Mouse (Mus musculus) brain, embryonic 14.5 days (tissue): Measurements from ENCODE around the gene Zdhhc1. TPM values are rescaled to one million over a fixed set of nuclear protein-coding genes. Genes with fewer than 3 reads are reported as not detected.

ENCODE experiments used
- DNase-seq: peaks from one replicate; pipeline ENCODE4 v3.0.0-alpha.2; 2011; ENCODE audit warnings: low read depth
- CTCF ChIP-seq: fragments of 200-500 bp; IDR thresholded peaks from 2 replicates; pipeline ENCODE4 v1.5.1; 2012; ENCODE audit warnings: inconsistent platforms, mild to moderate bottlenecking, moderate library complexity, borderline replicate concordance; ENCODE audit not compliant: insufficient read depth, insufficient read length; ENCODE audit errors: extremely low read depth
- POLR2A ChIP-seq: fragments of 200-500 bp; IDR thresholded peaks from 2 replicates; pipeline ENCODE4 v1.6.1; 2012; ENCODE audit warnings: mild to moderate bottlenecking, inconsistent platforms, borderline replicate concordance; ENCODE audit not compliant: poor library complexity, insufficient read depth, insufficient read length, severe bottlenecking; ENCODE audit errors: extremely low read depth
- polyA plus RNA-seq: library from polyadenylated mRNA; depleted of rRNA; stranded (reverse); fragments of >200 nt; gene quantifications from 2 replicates; pipeline ENCODE4 v1.2.3, GENCODE M21; 2012; rRNA removed

The Zdhhc1 gene
- polyA plus RNA-seq, 1 experiment, result 46.2 TPM

DNA sequence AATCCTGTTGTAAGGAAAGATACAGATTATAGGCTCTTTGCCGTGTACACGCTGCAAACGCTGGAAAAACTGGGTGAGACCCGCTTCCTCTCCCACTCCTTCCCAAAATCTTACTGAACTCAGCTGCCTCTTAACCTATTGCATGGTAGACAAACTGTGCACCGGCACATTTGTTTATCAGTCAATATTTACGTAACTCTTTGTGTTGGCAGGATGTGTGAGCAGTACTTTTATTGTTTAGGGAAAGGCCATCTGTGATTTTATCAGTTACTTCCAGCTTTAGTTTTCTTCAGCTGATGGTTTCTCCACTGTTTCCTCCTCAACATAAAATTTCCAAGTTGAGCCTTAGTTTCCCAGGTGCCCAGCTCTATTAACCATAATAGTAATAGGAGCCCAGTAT lies 69.8 kb downstream of the Zdhhc1 start:
- no peak for DNase-seq
- no peak for TF ChIP-seq POLR2A
- no peak for TF ChIP-seq CTCF

Other genes starting within 250 kb of the Zdhhc1 start
- 5.9 and 6.6 TPM in 2 replicates for gene B3gnt9, start 241.7 kb downstream of the Zdhhc1 start, polyA plus RNA-seq
- 7.1 and 7.9 TPM in 2 replicates for gene Tradd, start 232.3 kb downstream of the Zdhhc1 start, polyA plus RNA-seq
- 1.00 TPM in 2 replicates for gene Fbxl8, start 232.3 kb downstream of the Zdhhc1 start, polyA plus RNA-seq
- 0.42 and 0.60 TPM in 2 replicates for gene Hsf4, start 227.1 kb downstream of the Zdhhc1 start, polyA plus RNA-seq
- 1.3 and 1.8 TPM in 2 replicates for gene Nol3, start 220.8 kb downstream of the Zdhhc1 start, polyA plus RNA-seq
- gene 4931428F04Rik, start 207.0 kb downstream of the Zdhhc1 start, polyA plus RNA-seq, result 176 and 217 TPM in 2 replicates
- gene Exoc3l, start 200.8 kb downstream of the Zdhhc1 start, polyA plus RNA-seq, result 12.6 and 13.7 TPM in 2 replicates
- 89.4 and 126 TPM in 2 replicates for gene E2f4, start 199.2 kb downstream of the Zdhhc1 start, polyA plus RNA-seq
- gene Elmo3, start 191.3 kb downstream of the Zdhhc1 start, polyA plus RNA-seq, result 2.3 TPM in 2 replicates
- 2.3 and 2.4 TPM in 2 replicates for gene Lrrc29, start 170.6 kb downstream of the Zdhhc1 start, polyA plus RNA-seq
- 93.6 and 144 TPM in 2 replicates for gene Tmem208, start 170.5 kb downstream of the Zdhhc1 start, polyA plus RNA-seq
- gene Fhod1, start 148.9 kb downstream of the Zdhhc1 start, polyA plus RNA-seq, result 5.8 and 7.8 TPM in 2 replicates
- 39.3 and 56.1 TPM in 2 replicates for gene Slc9a5, start 148.1 kb downstream of the Zdhhc1 start, polyA plus RNA-seq
- 11.5 and 13.6 TPM in 2 replicates for gene Plekhg4, start 123.6 kb downstream of the Zdhhc1 start, polyA plus RNA-seq
- gene Kctd19, start 83.4 kb downstream of the Zdhhc1 start, polyA plus RNA-seq, result 0.04 and 0.05 TPM in 2 replicates
- gene Lrrc36, start 83.3 kb downstream of the Zdhhc1 start, polyA plus RNA-seq, result 1.4 and 1.6 TPM in 2 replicates
- gene Tppp3, start 25.4 kb downstream of the Zdhhc1 start, polyA plus RNA-seq, result 62.7 and 89.6 TPM in 2 replicates
- 8.3 and 12.1 TPM in 2 replicates for gene Hsd11b2, start 21.9 kb upstream of the Zdhhc1 start, polyA plus RNA-seq
- 210 and 236 TPM in 2 replicates for gene Atp6v0d1, start 69.1 kb upstream of the Zdhhc1 start, polyA plus RNA-seq
- gene Ripor1, start 108.4 kb upstream of the Zdhhc1 start, polyA plus RNA-seq, result 23.7 and 40.3 TPM in 2 replicates
- 36.6 and 54.8 TPM in 2 replicates for gene Ctcf, start 139.7 kb upstream of the Zdhhc1 start, polyA plus RNA-seq
- 0.26 and 0.55 TPM in 2 replicates for gene Agrp, start 140.5 kb upstream of the Zdhhc1 start, polyA plus RNA-seq
- 13.7 and 20.5 TPM in 2 replicates for gene Carmil2, start 189.4 kb upstream of the Zdhhc1 start, polyA plus RNA-seq
- 62.5 and 79.9 TPM in 2 replicates for gene Acd, start 204.2 kb upstream of the Zdhhc1 start, polyA plus RNA-seq
- gene Pard6a, start 204.2 kb upstream of the Zdhhc1 start, polyA plus RNA-seq, result 40.7 and 59.2 TPM in 2 replicates
- not detected in 2 replicates for gene 4933405L10Rik, start 210.8 kb upstream of the Zdhhc1 start, polyA plus RNA-seq
- 19.9 and 32.7 TPM in 2 replicates for gene Enkd1, start 211.3 kb upstream of the Zdhhc1 start, polyA plus RNA-seq